Mouse (Mus musculus): ENCODE measurements around the gene Dnajb7.

DNA sequence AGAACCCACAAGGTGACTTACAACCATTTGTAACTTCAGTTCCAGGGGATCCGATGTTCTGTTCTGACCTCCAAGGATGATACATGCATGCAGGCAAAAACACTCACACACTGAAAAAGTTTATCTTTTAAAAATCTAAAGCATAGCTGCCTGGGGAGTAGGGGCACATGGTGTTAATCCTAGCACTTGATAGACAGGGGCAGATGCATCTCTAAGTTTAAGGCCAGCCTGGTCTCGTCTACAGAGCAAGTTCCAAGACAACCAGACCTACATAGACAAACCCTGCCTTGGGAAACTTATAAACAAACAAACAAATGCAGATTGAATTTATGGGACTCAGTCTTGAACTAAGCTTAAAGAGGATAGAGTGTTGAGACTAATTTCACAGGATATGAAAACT lies 29.3 kb downstream of the Dnajb7 start:
- TF ChIP-seq CTCF (IDR thresholded peaks at IDR 0.05; ENCODE audit: low read depth) (no peak), EP300 (IDR thresholded peaks at IDR 0.05; ENCODE audit: low read depth) (no peak)

All from heart, postnatal 0 days (tissue).